ENCODE assay signal across 19 mouse cellular contexts in the genomic region with DNA sequence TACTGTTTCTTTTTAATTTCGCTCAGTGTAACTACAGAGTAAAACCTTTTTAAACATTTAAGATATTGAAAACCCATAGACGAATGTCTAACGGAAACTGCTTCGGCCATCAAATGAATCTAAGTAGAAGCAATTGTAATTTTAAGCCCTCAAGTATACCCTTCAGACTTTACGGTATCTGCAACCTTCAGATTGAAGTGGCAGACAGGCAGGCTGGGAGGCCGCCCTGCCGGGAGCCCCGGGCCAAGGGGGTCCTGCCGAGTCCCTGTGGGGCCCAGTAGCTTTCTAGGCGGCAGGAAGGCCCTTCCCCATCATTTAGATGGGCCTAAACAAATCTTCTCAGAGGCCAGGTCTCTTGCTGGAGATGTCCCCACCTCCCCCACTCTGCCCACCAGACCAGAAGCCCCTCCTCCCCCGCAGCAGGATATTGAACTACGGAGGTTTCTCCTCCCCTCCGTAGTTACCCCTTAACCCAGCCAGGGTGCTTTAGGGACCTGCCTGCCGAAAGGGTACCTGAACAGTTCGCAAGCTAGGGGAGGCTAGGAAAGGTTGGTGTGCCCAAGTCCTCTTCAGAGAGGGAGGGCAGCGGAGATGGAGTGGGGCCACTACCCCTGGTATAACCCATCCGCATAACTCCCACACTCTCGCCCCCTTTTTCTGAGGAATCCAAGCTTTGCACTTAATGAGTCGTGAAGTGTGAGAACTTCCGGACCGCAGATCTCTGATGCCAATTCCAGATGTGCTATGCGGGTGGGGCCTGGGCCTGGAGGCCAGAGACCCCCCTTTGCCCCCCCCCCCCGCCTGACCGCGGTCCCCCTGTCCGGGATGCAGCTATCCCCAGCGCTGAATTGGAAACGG. TPM values are rescaled to one million over a fixed set of nuclear protein-coding genes. Genes with fewer than 3 reads are reported as not detected.
DNase-seq lines count a peak whose midpoint lies in the region; ATAC-seq and TF ChIP-seq lines count a peak whose summit lies in the region.
"Had no signal": no experiment of that assay in that cellular context is flagged by ENCODE, and none has a peak within 500 bp of the region (broad histone marks: within the 10 kb centered on the region; RNA-seq: fewer than 3 reads in every experiment).

No protein-coding gene starts in this region.

- intact Hi-C loops in heart, adult 2 months (cut with DNase I), result no loop called here

- TF ChIP-seq POLR2A in heart, adult 2 months (IDR thresholded peaks at IDR 0.05; ENCODE audit: insufficient read depth, low read depth, low read length), result no peak

- peak overlapping the region; percentile 86 for H3K27ac ChIP-seq in kidney, embryonic 16.5 days (ENCODE audit: low read length)
- peak overlapping the region; percentile 34; the same call in 1 of the 2 replicates for H3K27ac ChIP-seq in hindbrain, embryonic 16.5 days (ENCODE audit: low read depth, low read length)
- 0 out of 2 replicates have a peak overlapping the region, but pooled peaks have one; percentile 27 for H3K27ac ChIP-seq in neural tube, embryonic 11.5 days (ENCODE audit: low read depth, low read length)
- H3K27ac ChIP-seq in heart, adult 2 months, result no peak overlapping the region
- H3K27ac ChIP-seq: embryonic facial prominence, embryonic 13.5 days had no signal

- no peak for TF ChIP-seq EP300 in heart, adult 2 months (IDR thresholded peaks at IDR 0.05; ENCODE audit: insufficient read depth, low read depth, low read length)

- no peaks in the 10 kb centered on the region for H3K36me3 ChIP-seq in kidney, embryonic 16.5 days (ENCODE audit: insufficient read depth, low read length)
- H3K36me3 ChIP-seq in hindbrain, embryonic 16.5 days (ENCODE audit: control insufficient read depth, insufficient read depth, low read length), result no peaks in the 10 kb centered on the region
- no peaks in the 10 kb centered on the region for H3K36me3 ChIP-seq in neural tube, embryonic 11.5 days (ENCODE audit: control insufficient read depth, insufficient read depth, low read length)
- no peaks in the 10 kb centered on the region for H3K36me3 ChIP-seq in heart, adult 2 months (ENCODE audit: control insufficient read depth, insufficient read depth, low read length)
- H3K36me3 ChIP-seq: embryonic facial prominence, embryonic 13.5 days had no signal

- H3K9me3 ChIP-seq in kidney, embryonic 16.5 days (ENCODE audit: low read length), result no peaks in the 10 kb centered on the region
- H3K9me3 ChIP-seq in hindbrain, embryonic 16.5 days (ENCODE audit: control insufficient read depth, low read length), result no peaks in the 10 kb centered on the region
- no peaks in the 10 kb centered on the region for H3K9me3 ChIP-seq in neural tube, embryonic 11.5 days (ENCODE audit: control insufficient read depth, low read length)
- H3K9me3 ChIP-seq: embryonic facial prominence, embryonic 13.5 days; megakaryocyte, embryonic 14.5 days had no signal

- H3K27me3 ChIP-seq in kidney, embryonic 16.5 days (ENCODE audit: insufficient read depth, low read length), result peaks cover 89% of the 10 kb centered on the region
- peaks cover 33% of the 10 kb centered on the region for H3K27me3 ChIP-seq in hindbrain, embryonic 16.5 days (replicated peaks; ENCODE audit: control insufficient read depth, insufficient read depth, low read length)
- peaks cover 91% of the 10 kb centered on the region for H3K27me3 ChIP-seq in neural tube, embryonic 11.5 days (ENCODE audit: control insufficient read depth, insufficient read depth, low read length)
- peaks cover 43% of the 10 kb centered on the region for H3K27me3 ChIP-seq in heart, adult 2 months (ENCODE audit: control insufficient read depth, insufficient read depth, low read length)

- no peaks in the 10 kb centered on the region for H3K79me2 ChIP-seq in heart, adult 2 months (replicated peaks; ENCODE audit: control insufficient read depth, insufficient read depth, low read length)

- peaks cover 44% of the 10 kb centered on the region for H3K4me1 ChIP-seq in kidney, embryonic 16.5 days (ENCODE audit: insufficient read depth, low read length)
- H3K4me1 ChIP-seq in hindbrain, embryonic 16.5 days (ENCODE audit: control insufficient read depth, insufficient read depth, low read depth, low read length), result peaks cover 46% of the 10 kb centered on the region
- H3K4me1 ChIP-seq in neural tube, embryonic 11.5 days (ENCODE audit: control insufficient read depth, insufficient read depth, low read length), result peaks cover 18% of the 10 kb centered on the region
- H3K4me1 ChIP-seq in heart, adult 2 months (ENCODE audit: control insufficient read depth, insufficient read depth, low read length), result 0 out of 2 replicates have a peak, but pooled peaks cover 3% of the 10 kb centered on the region

- peak overlapping the region; percentile 28 for H3K4me2 ChIP-seq in kidney, embryonic 16.5 days (replicated peaks; ENCODE audit: low read depth, low read length)
- no peak overlapping the region; the same call in 1 of the 2 replicates for H3K4me2 ChIP-seq in hindbrain, embryonic 16.5 days (ENCODE audit: low read length)
- H3K4me2 ChIP-seq in neural tube, embryonic 11.5 days (ENCODE audit: low read depth), result peak overlapping the region; percentile 20; the same call in 1 of the 2 replicates
- H3K4me2 ChIP-seq: embryonic facial prominence, embryonic 13.5 days had no signal

- TF ChIP-seq CTCF in heart, adult 2 months (IDR thresholded peaks at IDR 0.05), result no peak

- peak; percentile 32 for ATAC-seq in kidney, embryonic 16.5 days (ENCODE audit: low FRiP score, low TSS enrichment)
- no peak for ATAC-seq in hindbrain, embryonic 16.5 days
- ATAC-seq in neural tube, embryonic 11.5 days (ENCODE audit: insufficient read depth, low FRiP score, low TSS enrichment), result no peak
- no peak for ATAC-seq in erythroblast, adult 5-6 weeks (replicated peaks; ENCODE audit: low FRiP score, poor library complexity, severe bottlenecking)
- ATAC-seq: Patski had no signal

- H3K4me3 ChIP-seq in kidney, embryonic 16.5 days (ENCODE audit: low read length), result no peak overlapping the region
- no peak overlapping the region for H3K4me3 ChIP-seq in hindbrain, embryonic 16.5 days (ENCODE audit: low read length)
- H3K4me3 ChIP-seq in neural tube, embryonic 11.5 days (ENCODE audit: low read depth, low read length), result no peak overlapping the region
- no peak overlapping the region for H3K4me3 ChIP-seq in heart, adult 2 months
- H3K4me3 ChIP-seq: embryonic facial prominence, embryonic 13.5 days; megakaryocyte, embryonic 14.5 days had no signal

- DNase-seq in cerebellum, adult 18-20 months, result peak; percentile 15 to 18
- DNase-seq in cerebellum, postnatal 25 days, result no peak
- DNase-seq in kidney, postnatal 10 days, result no peak
- DNase-seq in neural tube, embryonic 11.5 days (ENCODE audit: low spot score), result peak; percentile 30
- DNase-seq in heart, adult 2 months, result no peak
- DNase-seq: adrenal gland, postnatal 14 days; heart, adult 11 months; heart, postnatal 10 days; kidney, adult 18-20 months; thymus, adult 18-20 months had no signal

- WGBS in kidney, embryonic 16.5 days, result 2% methylated on average over 27 of the region's 28 CpGs
- 8% methylated on average over 28 of the region's 28 CpGs for WGBS in hindbrain, embryonic 16.5 days
- WGBS in neural tube, embryonic 11.5 days, result under 1% methylated on average over 28 of the region's 28 CpGs
- WGBS in heart, adult 2 months, result 8% methylated on average over 28 of the region's 28 CpGs

- no peak overlapping the region for H3K9ac ChIP-seq in kidney, embryonic 16.5 days (replicated peaks; ENCODE audit: low read length)
- no peak overlapping the region for H3K9ac ChIP-seq in hindbrain, embryonic 16.5 days (ENCODE audit: low read depth, low read length)
- H3K9ac ChIP-seq in neural tube, embryonic 11.5 days (ENCODE audit: low read length), result no peak overlapping the region
- no peak overlapping the region for H3K9ac ChIP-seq in heart, adult 2 months (ENCODE audit: low read depth, low read length)
- H3K9ac ChIP-seq: embryonic facial prominence, embryonic 13.5 days had no signal

RNA-seq across cellular contexts. Expression of a gene that starts 11.4 kb away (rescaled TPM):
- 52.8 and 65.4 TPM in 2 replicates for polyA plus RNA-seq in kidney, embryonic 16.5 days (2015; fragmentation: Nextera tagmentation; extraction: Ambion mirVana)
- polyA plus RNA-seq in hindbrain, embryonic 16.5 days (2015; fragmentation: Nextera tagmentation; extraction: Ambion mirVana), result 24.9 and 26.7 TPM in 2 replicates
- 44.9 and 45.2 TPM in 2 replicates for polyA plus RNA-seq in neural tube, embryonic 11.5 days (2014; fragmentation: Nextera tagmentation; extraction: Ambion mirVana)
- not detected in 2 replicates for total RNA-seq in erythroblast, adult 5-6 weeks (2015; ENCODE audit: low replicate concordance)
- total RNA-seq in erythroblast, adult 5-6 weeks (2017; ENCODE audit: low replicate concordance), result not detected in 2 replicates
- not detected for total RNA-seq in heart, adult 2 months (2021)
- polyA plus RNA-seq in heart, adult 2 months (2012; rRNA removed), result not detected in 2 replicates
- total RNA-seq: adrenal gland, postnatal 14 days; heart, postnatal 10 days; liver, adult 2 months; neutrophil, adult 5-6 weeks had no signal
- polyA plus RNA-seq: liver, adult 2 months; lung, embryonic 16.5 days; Patski had no signal

Comparison
In these comparisons a context has a peak if more than half of its experiments do, and no peak if none do; other contexts are left out.
1. DNase-seq: peak in cerebellum, adult 18-20 months (2 of 2) and neural tube, embryonic 11.5 days (single experiment); none in cerebellum, postnatal 25 days (0 of 2), kidney, postnatal 10 days (single experiment) and heart, adult 2 months (0 of 2).
2. RNA of a gene that starts 11.4 kb away (polyA plus RNA-seq): 52.8 to 65.4 TPM in kidney, embryonic 16.5 days, 44.9 to 45.2 TPM in neural tube, embryonic 11.5 days and 24.9 to 26.7 TPM in hindbrain, embryonic 16.5 days; not detected in heart, adult 2 months; every median in the first group is over 10 times any median in the second.